Mouse (Mus musculus) stomach, postnatal 0 days (tissue): ENCODE measurements around the gene St8sia6.

Experiments used
- CTCF ChIP-seq: IDR thresholded peaks from 2 replicates; pipeline ENCODE4 v1.5.1; 2016; ENCODE audit warnings: antibody characterized with exemption, low read depth, mild to moderate bottlenecking, moderate library complexity
- EP300 ChIP-seq: optimal IDR thresholded peaks from 2 replicates; pipeline ENCODE3; 2016; ENCODE audit warnings: antibody characterized with exemption

- TF ChIP-seq EP300 (no peak), CTCF (no peak)
Observed at GRCm38 (mm10) chr2:13792256-13793005, 1.4 kb downstream of the St8sia6 start.
